Mouse (Mus musculus) hindbrain, embryonic 12.5 days (tissue): Measurements from ENCODE around the gene Fuz. TPM values are rescaled to one million over a fixed set of nuclear protein-coding genes. Genes with fewer than 3 reads are reported as not detected.
"Not testable (repeated sequence)": the region's sequence is repeated elsewhere in the genome, so short reads cannot be mapped to it uniquely, and the experiment has no call there.

Experiments
- ATAC-seq: fragments of 200-750 bp; cut with Nextera tagmentation; 2 replicates; pipeline ENCODE4 v1.8.0; 2017; ENCODE audit warnings: moderate TSS enrichment; ENCODE audit not compliant: low FRiP score
- H3K27ac ChIP-seq: fragments of 300-500 bp; sonication (generic); 2 replicates; pipeline ENCODE4 v1.5.1; 2016; ENCODE audit warnings: mild to moderate bottlenecking
- H3K27me3 ChIP-seq: fragments of 300-500 bp; sonication (generic); 2 replicates; pipeline ENCODE4 v1.6.1; 2016; ENCODE audit warnings: mild to moderate bottlenecking
- H3K36me3 ChIP-seq: fragments of 300-500 bp; sonication (generic); 2 replicates; pipeline ENCODE4 v1.6.1; 2016; ENCODE audit warnings: mild to moderate bottlenecking
- H3K4me1 ChIP-seq: fragments of 300-500 bp; sonication (generic); 2 replicates; pipeline ENCODE4 v1.6.1; 2016
- H3K4me2 ChIP-seq: fragments of 300-500 bp; sonication (generic); replicated peaks from 2 replicates; pipeline ENCODE4 v1.6.1; 2016; ENCODE audit warnings: mild to moderate bottlenecking
- H3K4me3 ChIP-seq: fragments of 300-500 bp; sonication (generic); 2 replicates; pipeline ENCODE4 v1.5.1; 2016; ENCODE audit warnings: mild to moderate bottlenecking
- H3K9ac ChIP-seq: fragments of 300-500 bp; sonication (generic); 2 replicates; pipeline ENCODE4 v1.6.1; 2016; ENCODE audit warnings: mild to moderate bottlenecking, moderate library complexity
- H3K9me3 ChIP-seq: fragments of 300-500 bp; sonication (generic); replicated peaks from 2 replicates; pipeline ENCODE4 v1.6.1; 2016; ENCODE audit warnings: mild to moderate bottlenecking
- WGBS: fragments of 180-500 bp; shearing (Covaris S2); methylation state at CpG from one replicate; pipeline ENCODE4 v1.1.7; 2016; 5-methylcytosine and 5-hydroxymethylcytosine counted together
- polyA plus RNA-seq: library from polyadenylated mRNA; unstranded; fragments of >200 nt; fragmentation: Nextera tagmentation; extraction: Ambion mirVana; gene quantifications from 2 replicates; pipeline ENCODE4 v1.2.1, GENCODE M21; 2016

Fuz gene
- polyA plus RNA-seq, 1 experiment from 2014 or later = 22.7 TPM

DNA sequence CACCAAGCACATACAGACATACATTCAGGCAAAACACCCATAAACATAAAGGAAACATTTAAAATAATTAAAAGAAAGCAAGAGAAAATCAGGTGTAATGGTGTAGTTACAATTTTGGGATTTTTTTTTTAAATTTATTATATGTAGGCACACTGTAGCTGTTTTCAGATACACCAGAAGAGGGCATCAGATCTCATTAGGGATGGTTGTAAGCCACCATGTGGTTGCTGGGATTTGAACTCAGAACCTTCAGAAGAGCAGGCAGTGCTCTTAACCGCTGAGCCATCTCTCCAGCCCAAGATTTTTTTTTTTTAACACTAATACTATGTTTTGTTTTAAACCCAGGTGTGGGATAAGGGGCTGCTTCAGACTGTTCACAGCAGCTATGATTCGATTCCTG lies 24.1 kb upstream of the Fuz start:
- H3K9me3 ChIP-seq, ATAC-seq, H3K4me3 ChIP-seq, H3K27me3 ChIP-seq, H3K4me2 ChIP-seq, H3K9ac ChIP-seq: not testable (repeated sequence)
- Histone ChIP-seq H3K4me1 (peaks cover 29% of the 10 kb centered on the region), H3K27ac (0 out of 2 replicates have a peak overlapping the region, but pooled peaks have one; percentile 40), H3K36me3 (peaks cover 17% of the 10 kb centered on the region)
- 89% methylated on average over 2 of the region's 2 CpGs for WGBS

DNA sequence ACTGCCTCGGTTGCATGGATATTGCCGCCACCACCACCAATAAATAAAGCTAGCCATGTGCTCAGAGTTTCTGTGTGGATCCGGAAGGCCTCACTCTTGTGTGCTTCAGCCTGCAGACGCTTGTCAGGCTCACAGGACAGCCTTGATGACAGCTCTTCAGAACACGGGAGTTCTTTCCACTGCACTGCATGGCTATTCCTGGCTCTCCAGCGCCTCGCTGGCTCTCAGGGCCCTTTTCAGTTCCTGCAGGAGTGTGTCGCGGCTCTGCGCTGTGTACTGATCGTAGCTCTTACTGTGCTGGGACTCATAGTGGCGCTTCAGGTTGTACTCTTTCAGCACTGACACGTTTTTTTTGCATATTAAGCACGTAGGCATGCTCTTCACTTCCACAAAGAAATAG lies 18.0 kb upstream of the Fuz start:
- no peak overlapping the region for H3K4me2 ChIP-seq
- no peak overlapping the region for H3K9ac ChIP-seq
- no peaks in the 10 kb centered on the region for H3K27me3 ChIP-seq
- H3K4me1 ChIP-seq = no peaks in the 10 kb centered on the region
- peaks cover 75% of the 10 kb centered on the region for H3K36me3 ChIP-seq
- no peak overlapping the region for H3K4me3 ChIP-seq
- WGBS = 89% methylated on average over 14 of the region's 14 CpGs
- ATAC-seq = no peak
- no peaks in the 10 kb centered on the region for H3K9me3 ChIP-seq
- no peak overlapping the region for H3K27ac ChIP-seq

DNA sequence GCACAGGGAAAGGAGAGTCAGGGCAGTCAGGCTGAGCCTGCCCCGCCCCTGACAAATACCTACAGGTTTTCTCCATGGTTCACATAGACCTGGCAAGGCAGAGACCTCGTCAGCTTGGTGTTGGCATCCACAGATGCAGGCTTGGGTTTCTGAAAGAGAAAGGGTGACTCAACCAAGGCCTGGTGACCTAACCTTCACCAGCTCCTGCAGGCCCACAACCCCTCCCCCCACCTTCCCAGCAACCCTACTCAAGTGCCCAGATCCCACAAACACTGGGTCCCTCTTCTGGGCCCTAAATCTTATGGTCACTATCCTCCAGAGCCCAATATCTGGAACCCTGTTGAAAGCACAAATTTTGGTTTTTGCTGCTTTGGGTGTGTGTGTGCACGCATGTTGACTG lies 12.8 kb upstream of the Fuz start:
- no peak overlapping the region for H3K9ac ChIP-seq
- no peaks in the 10 kb centered on the region for H3K9me3 ChIP-seq
- H3K4me1 ChIP-seq = no peaks in the 10 kb centered on the region
- no peaks in the 10 kb centered on the region for H3K27me3 ChIP-seq
- H3K36me3 ChIP-seq = peaks cover 79% of the 10 kb centered on the region
- no peak overlapping the region for H3K27ac ChIP-seq
- ATAC-seq = no peak
- 98% methylated on average over 3 of the region's 3 CpGs for WGBS
- no peak overlapping the region for H3K4me2 ChIP-seq
- H3K4me3 ChIP-seq = no peak overlapping the region

DNA sequence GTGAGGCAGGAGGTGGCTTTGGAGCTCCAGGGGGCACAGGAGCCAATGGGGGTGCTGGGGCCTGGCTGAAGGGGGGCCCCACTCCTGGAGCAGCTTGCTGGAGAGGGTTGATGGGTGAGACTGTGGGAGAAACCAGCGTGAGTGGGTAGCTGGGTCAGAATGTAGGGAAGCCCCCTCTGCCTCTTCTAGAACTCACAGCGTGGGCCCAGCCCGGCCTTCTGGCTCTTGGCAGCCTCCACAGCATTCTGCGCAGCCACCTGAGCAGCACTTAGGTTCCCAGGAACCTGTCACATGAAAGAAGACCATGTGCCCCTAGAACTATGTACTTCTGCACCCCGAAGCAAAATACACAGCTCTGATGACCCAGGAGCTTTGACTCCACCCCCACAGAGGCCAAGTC lies 11.2 kb upstream of the Fuz start:
- 100% methylated on average over 5 of the region's 5 CpGs for WGBS

DNA sequence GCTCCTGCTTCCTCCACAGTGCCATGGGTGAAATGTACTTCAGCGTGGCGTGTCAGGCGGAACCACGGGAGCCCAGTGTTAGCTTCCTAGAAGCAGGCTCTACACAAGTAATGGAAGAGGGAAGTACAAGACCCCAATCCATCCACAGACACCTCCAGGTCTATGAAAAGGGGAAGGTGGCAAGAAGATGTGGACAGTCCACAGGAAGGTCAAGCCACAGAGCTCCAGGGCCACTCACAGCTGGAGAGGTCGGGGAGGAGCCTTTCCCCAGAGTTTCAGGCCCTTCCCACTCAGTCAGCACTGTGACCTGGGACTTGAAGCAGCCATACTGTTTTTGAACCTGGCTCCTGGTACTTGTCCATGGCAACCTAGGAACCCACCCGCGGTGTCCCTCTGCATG lies 8.9 kb upstream of the Fuz start:
- Histone ChIP-seq H3K36me3 (peaks cover 56% of the 10 kb centered on the region), H3K4me1 (peaks cover 18% of the 10 kb centered on the region), H3K4me3 (no peak overlapping the region), H3K4me2 (no peak overlapping the region), H3K27me3 (no peaks in the 10 kb centered on the region), H3K27ac (no peak overlapping the region), H3K9me3 (no peaks in the 10 kb centered on the region), H3K9ac (no peak overlapping the region)
- 93% methylated on average over 7 of the region's 7 CpGs for WGBS
- no peak for ATAC-seq

More for the DNA sequence above, 11.2 kb upstream of the Fuz start:
- H3K4me1 ChIP-seq = no peaks in the 10 kb centered on the region
- no peak overlapping the region for H3K27ac ChIP-seq
- peaks cover 77% of the 10 kb centered on the region for H3K36me3 ChIP-seq
- H3K9me3 ChIP-seq = no peaks in the 10 kb centered on the region
- no peak overlapping the region for H3K4me2 ChIP-seq
- H3K9ac ChIP-seq = no peak overlapping the region
- H3K4me3 ChIP-seq = no peak overlapping the region
- H3K27me3 ChIP-seq = no peaks in the 10 kb centered on the region
- ATAC-seq = no peak

DNA sequence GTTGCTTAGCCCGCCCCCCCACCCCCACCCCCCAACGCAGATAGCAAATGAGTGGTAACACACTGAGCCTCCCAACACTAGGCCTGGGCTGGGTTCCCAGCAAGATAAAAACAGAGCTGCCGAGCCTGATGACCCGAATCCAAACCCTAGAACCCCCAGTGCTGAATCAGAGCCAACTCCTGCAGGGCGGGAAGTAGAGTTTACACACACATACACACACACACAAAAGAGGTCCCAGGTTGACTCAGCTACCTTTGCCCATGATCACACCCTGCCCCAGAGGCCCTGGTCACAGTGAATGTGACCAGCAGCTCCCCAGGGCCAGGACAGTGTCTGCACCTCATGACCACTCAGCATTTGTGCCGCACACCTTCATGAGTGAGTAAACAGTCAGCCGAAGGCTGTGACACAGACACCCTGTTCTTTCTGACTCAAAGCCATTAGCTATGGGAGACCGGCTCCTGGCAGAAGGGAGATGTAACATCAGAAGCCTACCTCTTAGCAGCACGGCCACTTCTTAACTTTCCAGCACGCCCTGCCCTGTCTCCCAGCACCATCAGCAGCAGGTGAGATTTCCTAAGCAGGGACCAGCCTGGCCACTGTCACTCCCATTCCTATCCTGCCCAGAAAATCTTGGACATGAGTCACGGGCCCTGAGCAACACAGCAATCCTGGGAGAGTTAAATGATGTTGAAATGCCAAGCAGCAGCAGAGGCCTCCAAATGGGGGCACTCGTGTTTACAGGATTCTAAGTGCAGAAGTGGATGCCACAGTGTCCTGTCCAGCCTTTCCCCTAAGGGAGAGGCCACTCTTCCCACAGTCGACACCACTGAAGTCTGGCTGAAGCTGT lies 7.4 kb upstream of the Fuz start:
- no peak overlapping the region for H3K4me3 ChIP-seq
- H3K9ac ChIP-seq = no peak overlapping the region
- H3K27me3 ChIP-seq = no peaks in the 10 kb centered on the region
- peaks cover 42% of the 10 kb centered on the region for H3K36me3 ChIP-seq
- H3K9me3 ChIP-seq = no peaks in the 10 kb centered on the region
- no peak for ATAC-seq
- no peak overlapping the region for H3K27ac ChIP-seq
- WGBS = 91% methylated on average over 13 of the region's 13 CpGs
- H3K4me2 ChIP-seq = no peak overlapping the region
- peaks cover 23% of the 10 kb centered on the region for H3K4me1 ChIP-seq

DNA sequence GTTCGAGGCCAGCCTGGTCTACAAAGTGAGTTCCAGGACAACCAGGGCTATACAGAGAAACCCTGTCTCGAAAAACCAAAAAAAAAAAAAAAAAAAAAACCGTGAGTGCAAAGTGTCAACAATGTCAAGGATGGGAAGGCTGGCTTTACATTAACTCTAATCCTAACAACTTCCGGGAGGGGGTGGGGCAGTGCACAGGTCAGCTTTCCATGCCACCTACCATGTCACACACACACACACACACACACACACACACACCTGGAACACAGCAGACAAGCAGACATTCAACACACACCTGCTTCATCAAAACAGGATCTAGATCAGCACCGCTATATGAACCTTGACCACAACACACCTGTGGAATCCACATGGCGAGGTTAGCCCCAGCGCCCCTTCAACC lies 5.7 kb upstream of the Fuz start:
- H3K4me2 ChIP-seq = peak overlapping the region; percentile 91
- no peak overlapping the region for H3K27ac ChIP-seq
- peak overlapping the region; percentile 87 for H3K4me3 ChIP-seq
- H3K9ac ChIP-seq = peak overlapping the region; percentile 90; the same call in 1 of the 2 replicates
- no peaks in the 10 kb centered on the region for H3K9me3 ChIP-seq
- H3K4me1 ChIP-seq = peaks cover 35% of the 10 kb centered on the region
- WGBS = 94% methylated on average over 6 of the region's 7 CpGs
- ATAC-seq = no peak
- H3K27me3 ChIP-seq = no peaks in the 10 kb centered on the region
- H3K36me3 ChIP-seq = peaks cover 27% of the 10 kb centered on the region

DNA sequence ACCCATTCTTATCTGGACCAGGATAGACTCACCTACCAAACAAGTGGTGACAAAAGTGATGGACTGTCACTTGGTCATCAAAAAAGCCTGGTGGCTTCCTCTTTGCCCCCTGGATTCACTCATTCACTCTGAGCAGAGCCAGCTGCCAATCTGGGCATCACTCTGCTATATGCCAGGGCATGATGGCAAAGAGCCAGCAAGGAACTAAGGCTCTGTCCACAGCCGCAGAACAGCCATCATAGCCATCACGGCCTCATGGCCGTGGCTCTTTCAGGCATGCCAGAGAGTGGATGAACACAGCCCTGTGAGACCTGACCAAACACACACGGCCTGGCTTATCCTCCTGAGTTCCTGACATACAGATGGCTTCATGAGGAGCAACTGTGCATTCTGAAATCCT lies 5.1 kb upstream of the Fuz start:
- H3K4me3 ChIP-seq = peak overlapping the region; percentile 87
- no peak overlapping the region for H3K27ac ChIP-seq
- no peak for ATAC-seq
- 82% methylated on average over 4 of the region's 4 CpGs for WGBS
- peak overlapping the region; percentile 90 for H3K9ac ChIP-seq
- no peaks in the 10 kb centered on the region for H3K27me3 ChIP-seq
- peak overlapping the region; percentile 91 for H3K4me2 ChIP-seq
- H3K9me3 ChIP-seq = no peaks in the 10 kb centered on the region
- H3K36me3 ChIP-seq = peaks cover 22% of the 10 kb centered on the region
- H3K4me1 ChIP-seq = peaks cover 36% of the 10 kb centered on the region

DNA sequence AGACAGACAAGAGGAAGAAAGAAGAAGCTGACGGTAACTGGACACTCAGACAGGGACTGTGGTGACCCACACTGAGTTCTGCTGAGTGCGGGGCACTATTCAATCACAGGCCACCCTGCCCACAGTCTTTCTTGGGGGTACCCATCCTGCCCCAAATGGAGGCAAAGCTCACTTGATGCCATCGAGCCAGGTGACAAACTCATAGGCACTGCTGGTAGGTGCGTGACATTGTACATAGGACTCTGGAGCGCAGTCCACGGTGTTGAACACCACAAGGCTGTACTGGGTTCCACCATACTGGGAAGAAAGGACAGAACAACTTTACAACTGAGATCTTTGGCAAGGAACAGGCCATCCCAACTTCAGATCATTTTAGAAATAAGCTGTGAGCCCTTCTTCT lies 4.3 kb upstream of the Fuz start:
- Histone ChIP-seq H3K36me3 (peaks cover 16% of the 10 kb centered on the region), H3K4me3 (peak overlapping the region; percentile 87), H3K9me3 (no peaks in the 10 kb centered on the region), H3K4me2 (peak overlapping the region; percentile 91), H3K4me1 (peaks cover 40% of the 10 kb centered on the region), H3K9ac (peak overlapping the region; percentile 90), H3K27me3 (no peaks in the 10 kb centered on the region), H3K27ac (peak overlapping the region; percentile 93)
- WGBS = 15% methylated on average over 6 of the region's 6 CpGs
- no peak for ATAC-seq

DNA sequence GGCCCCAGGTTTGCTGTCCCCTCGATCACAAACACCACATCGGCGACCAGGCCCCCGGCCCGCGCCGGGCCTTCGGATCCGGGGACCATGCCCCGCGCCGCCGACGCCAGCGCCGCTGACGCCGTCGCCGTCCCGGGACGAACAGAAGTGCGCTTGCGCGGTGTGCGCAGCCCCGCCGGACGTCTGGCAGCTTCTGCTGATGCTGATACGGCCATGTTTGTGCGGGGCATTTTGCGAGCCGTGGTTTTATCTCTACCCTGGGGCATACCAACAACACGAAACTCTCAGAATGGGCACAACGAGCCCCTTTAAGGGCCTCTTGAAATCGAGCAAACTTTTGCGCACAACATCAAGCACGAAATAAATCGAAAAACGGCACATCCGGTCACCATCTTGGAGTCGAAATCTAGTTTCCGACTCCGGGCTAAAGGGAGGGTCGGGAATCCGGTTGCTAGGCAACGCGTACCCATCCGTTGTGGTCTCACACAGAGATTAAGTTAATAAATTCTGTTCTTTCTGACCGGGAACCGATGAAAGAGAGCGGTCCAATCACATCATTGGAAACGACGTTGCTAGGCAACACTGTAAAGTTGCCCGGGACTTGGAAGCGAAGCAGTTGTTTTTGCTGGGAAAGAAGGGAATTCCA lies 3.5 kb upstream of the Fuz start, which contains the start of gene Med25:
Gene Med25 (minus strand): TSS at position 437 of the 646 bp plus-strand sequence.
- H3K4me1 ChIP-seq = peaks cover 48% of the 10 kb centered on the region
- H3K4me3 ChIP-seq = peak within 1 kb of the TSS; percentile 87
- H3K4me2 ChIP-seq = peak within 1 kb of the TSS; percentile 91
- H3K9me3 ChIP-seq = no peaks in the 10 kb centered on the region
- ATAC-seq = peak; percentile 77
- H3K36me3 ChIP-seq = peaks cover 16% of the 10 kb centered on the region
- peak within 1 kb of the TSS; percentile 93 for H3K27ac ChIP-seq
- H3K9ac ChIP-seq = peak within 1 kb of the TSS; percentile 90
- no peaks in the 10 kb centered on the region for H3K27me3 ChIP-seq
- WGBS = under 1% methylated on average over 56 of the region's 56 CpGs

DNA sequence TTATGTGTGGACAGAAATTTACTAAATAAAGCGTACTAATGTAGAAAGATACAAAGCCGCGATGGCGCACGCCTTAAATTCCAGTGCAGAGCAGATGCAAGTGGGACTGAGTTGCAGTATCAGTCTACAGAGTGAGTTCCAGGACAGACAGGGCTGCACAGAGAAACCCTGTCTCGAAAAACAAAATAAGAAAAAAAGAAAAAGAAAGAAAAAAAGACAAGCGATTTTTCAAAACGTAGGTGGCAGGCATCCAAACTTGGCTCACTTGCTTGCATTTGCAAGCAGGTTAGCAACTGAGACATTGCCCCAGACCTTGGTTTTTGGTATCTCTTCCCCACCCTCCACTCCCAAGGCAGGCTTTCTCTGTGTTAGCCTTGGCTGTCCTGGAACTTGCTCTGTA lies 2.7 kb upstream of the Fuz start:
- Histone ChIP-seq H3K27me3 (no peaks in the 10 kb centered on the region), H3K4me2 (peak overlapping the region; percentile 91), H3K27ac (peak overlapping the region; percentile 84), H3K36me3 (peaks cover 15% of the 10 kb centered on the region), H3K9me3 (no peaks in the 10 kb centered on the region), H3K4me1 (peaks cover 53% of the 10 kb centered on the region), H3K4me3 (peak overlapping the region; percentile 7; the same call in 1 of the 2 replicates), H3K9ac (0 out of 2 replicates have a peak overlapping the region, but pooled peaks have one; percentile 36)
- ATAC-seq = no peak
- WGBS = 15% methylated on average over 8 of the region's 8 CpGs

DNA sequence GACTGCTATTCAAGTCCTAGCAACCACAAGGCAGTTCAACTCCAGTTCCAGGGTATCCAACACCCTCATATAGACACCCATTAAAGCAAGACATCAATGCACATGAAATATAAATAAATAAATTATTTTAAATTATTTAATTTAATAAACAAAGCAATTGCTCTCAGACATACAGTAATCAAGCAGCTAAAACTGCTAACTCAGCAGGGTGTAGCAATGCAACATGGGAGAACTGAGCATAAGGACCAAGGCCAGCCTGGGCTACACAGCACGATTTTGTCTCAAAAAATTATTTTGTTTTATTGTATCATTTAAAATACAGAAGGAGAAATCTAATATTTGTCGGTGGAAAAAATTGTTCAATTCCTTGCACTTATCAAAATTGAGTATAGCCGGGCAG lies 1.7 kb upstream of the Fuz start:
- Histone ChIP-seq H3K27me3 (0 out of 2 replicates have a peak, but pooled peaks cover 3% of the 10 kb centered on the region), H3K36me3 (peaks cover 13% of the 10 kb centered on the region), H3K4me3 (no peak overlapping the region), H3K4me1 (peaks cover 60% of the 10 kb centered on the region), H3K9me3 (no peaks in the 10 kb centered on the region), H3K27ac (peak overlapping the region; percentile 87; the same call in 1 of the 2 replicates), H3K4me2 (no peak overlapping the region), H3K9ac (no peak overlapping the region)
- ATAC-seq = no peak
- 92% methylated on average over 3 of the region's 3 CpGs for WGBS
